Mouse (Mus musculus): ENCODE measurements around the gene Speer2. TPM values are rescaled to one million over a fixed set of nuclear protein-coding genes. Genes with fewer than 3 reads are reported as not detected.

Speer2 gene
- not detected for polyA plus RNA-seq (2012; fragmentation: generic; extraction: Trizol)

DNA sequence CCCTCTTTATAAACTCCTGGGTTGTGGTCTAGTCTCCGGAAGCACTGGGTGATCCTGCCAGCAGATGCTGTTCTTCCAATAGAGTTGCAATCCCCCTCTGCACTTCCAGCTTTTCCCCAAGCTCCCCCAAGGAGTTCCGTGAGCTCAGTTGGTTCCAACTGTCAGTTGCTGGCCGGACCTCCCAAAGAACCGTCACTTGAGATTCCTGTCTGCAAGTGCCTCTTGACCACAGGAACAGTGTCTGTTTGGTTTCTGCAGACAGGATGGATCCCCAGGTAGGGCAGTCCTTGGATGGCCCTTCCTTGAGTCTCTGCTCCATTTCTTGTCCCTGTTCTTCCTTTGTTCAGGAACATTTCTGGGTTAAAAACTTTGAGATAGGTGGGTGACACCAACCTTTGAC lies at the start of gene Speer2:
Gene Speer2, minus strand, starts transcription at position 101 of the 400 bp plus-strand sequence.
- Histone ChIP-seq H3K36me3 (ENCODE audit: control insufficient read depth, insufficient read depth) (no peaks in the 10 kb centered on the region), H3K79me2 (ENCODE audit: control insufficient read depth, insufficient read depth) (no peaks in the 10 kb centered on the region), H3ac (ENCODE audit: control insufficient read depth, insufficient read length) (no peak within 1 kb of the TSS), H3K4me2 (ENCODE audit: low read depth) (no peak within 1 kb of the TSS), H3K4me3 (no peak within 1 kb of the TSS), H3K27me3 (ENCODE audit: control insufficient read depth, insufficient read depth, insufficient read length) (no peaks in the 10 kb centered on the region)
- TF ChIP-seq MYOD1 (IDR thresholded peaks at IDR 0.05; ENCODE audit: control insufficient read depth in 1 of 3, insufficient read length in 2 of 3, low read depth in 2 of 3) (no peak), REST (IDR thresholded peaks at IDR 0.05; ENCODE audit: insufficient read depth, insufficient read length) (no peak)

DNA sequence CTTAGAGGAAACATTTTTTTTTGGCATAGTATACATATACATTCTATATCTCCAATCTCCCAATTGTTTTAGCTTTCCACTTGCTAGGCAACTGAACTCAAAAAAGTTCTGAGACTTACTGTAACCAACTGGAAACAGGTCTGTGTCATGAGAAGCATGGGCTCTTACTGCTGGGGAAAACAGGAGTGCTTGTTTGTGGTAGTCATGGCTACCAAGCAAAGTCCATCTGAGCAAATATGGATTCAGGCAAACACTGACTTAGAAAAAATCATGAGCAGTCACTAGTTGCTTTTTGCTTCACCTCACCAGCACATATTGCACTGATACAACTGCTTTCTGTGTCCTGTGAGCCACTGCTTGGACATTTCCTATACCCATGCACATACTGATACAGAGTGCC lies 40.8 kb upstream of the Speer2 start:
- H3K79me2 ChIP-seq (ENCODE audit: control insufficient read depth, insufficient read depth) = no peaks in the 10 kb centered on the region
- TF ChIP-seq POLR2AphosphoS2 (IDR thresholded peaks at IDR 0.05; ENCODE audit: insufficient read length, low read depth) (no peak), MYOD1 (IDR thresholded peaks at IDR 0.05; ENCODE audit: control insufficient read depth in 1 of 3, insufficient read length in 2 of 3, low read depth in 2 of 3) (no peak), TCF3 (IDR thresholded peaks at IDR 0.05; ENCODE audit: insufficient read length, low read depth) (no peak), SRF (IDR thresholded peaks at IDR 0.05; ENCODE audit: control insufficient read depth, insufficient read length, low read depth) (no peak), E2F4 (IDR thresholded peaks at IDR 0.05; ENCODE audit: insufficient read depth) (no peak), POLR2A (IDR thresholded peaks at IDR 0.05; ENCODE audit: insufficient read length, low read depth) (no peak), TCF12 (IDR thresholded peaks at IDR 0.05; ENCODE audit: insufficient read depth, poor library complexity, severe bottlenecking) (no peak), CEBPB (IDR thresholded peaks at IDR 0.05; ENCODE audit: insufficient read depth, poor library complexity, severe bottlenecking) (no peak), USF1 (IDR thresholded peaks at IDR 0.05; ENCODE audit: low read depth) (no peak), MAX (IDR thresholded peaks at IDR 0.05; ENCODE audit: low read depth) (no peak), MYOG (IDR thresholded peaks at IDR 0.05; ENCODE audit: control insufficient read depth in 1 of 3, insufficient read depth in 1 of 3, insufficient read length in 2 of 3, low read depth in 2 of 3) (no peak)

DNA sequence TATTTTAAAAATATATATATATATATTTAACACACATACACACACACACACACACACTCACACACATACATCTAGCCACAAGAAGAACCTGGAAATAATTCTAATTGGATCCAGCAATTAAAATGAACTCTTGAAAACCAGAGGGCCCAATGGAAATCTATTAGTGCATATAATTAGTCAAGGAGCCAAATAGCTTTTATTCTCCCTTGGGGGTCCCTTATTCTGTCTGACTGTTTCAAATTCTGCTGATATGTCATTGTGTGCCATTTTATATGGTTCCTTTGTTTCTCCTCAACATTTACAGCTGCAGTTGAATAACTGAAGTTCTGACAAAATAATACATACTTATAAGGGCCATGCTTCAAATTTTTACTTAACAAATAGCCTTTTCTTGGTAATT lies 17.2 kb upstream of the Speer2 start:
- Histone ChIP-seq H3K27me3 (ENCODE audit: control insufficient read depth, insufficient read depth, insufficient read length) (no peaks in the 10 kb centered on the region), H3K79me2 (ENCODE audit: control insufficient read depth, insufficient read depth) (no peaks in the 10 kb centered on the region), H3K4me3 (no peak overlapping the region), H3ac (ENCODE audit: control insufficient read depth, insufficient read length) (no peak overlapping the region), H3K36me3 (ENCODE audit: control insufficient read depth, insufficient read depth) (no peaks in the 10 kb centered on the region), H3K4me2 (ENCODE audit: low read depth) (no peak overlapping the region)
- TF ChIP-seq POLR2A (IDR thresholded peaks at IDR 0.05; ENCODE audit: insufficient read length, low read depth) = no peak

More for the DNA sequence above, 40.8 kb upstream of the Speer2 start:
- Histone ChIP-seq H3K4me2 (ENCODE audit: low read depth) (no peak overlapping the region), H3K27me3 (ENCODE audit: control insufficient read depth, insufficient read depth, insufficient read length) (no peaks in the 10 kb centered on the region), H3K36me3 (ENCODE audit: control insufficient read depth, insufficient read depth) (no peaks in the 10 kb centered on the region), H3ac (ENCODE audit: control insufficient read depth, insufficient read length) (no peak overlapping the region), H3K4me3 (no peak overlapping the region)

DNA sequence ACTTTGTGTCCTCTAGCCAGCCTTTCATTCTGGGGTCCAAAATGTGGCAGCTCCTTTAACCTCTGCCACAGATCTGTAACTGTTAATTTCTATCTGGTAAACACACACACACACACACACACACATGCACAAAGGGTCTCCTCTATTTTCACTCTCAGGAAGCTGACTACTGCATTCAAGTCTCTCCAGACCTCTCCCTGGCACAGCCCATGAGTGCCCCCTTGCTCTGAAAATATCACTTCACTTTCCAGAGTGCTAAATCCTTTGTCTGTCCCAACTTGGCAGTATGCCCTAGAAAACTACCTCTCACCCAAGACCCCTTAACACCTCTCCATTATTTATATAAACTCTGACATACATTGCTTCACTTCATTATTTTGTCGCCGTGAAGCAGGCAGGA lies 26.9 kb downstream of the Speer2 start:
- Histone ChIP-seq H3ac (ENCODE audit: control insufficient read depth, insufficient read length) (no peak overlapping the region), H3K79me2 (ENCODE audit: control insufficient read depth, insufficient read depth) (no peaks in the 10 kb centered on the region), H3K4me3 (no peak overlapping the region), H3K27me3 (ENCODE audit: control insufficient read depth, insufficient read depth, insufficient read length) (no peaks in the 10 kb centered on the region), H3K36me3 (ENCODE audit: control insufficient read depth, insufficient read depth) (no peaks in the 10 kb centered on the region), H3K4me2 (ENCODE audit: low read depth) (no peak overlapping the region)
- TF ChIP-seq TCF12 (IDR thresholded peaks at IDR 0.05; ENCODE audit: insufficient read depth, poor library complexity, severe bottlenecking) (no peak), POLR2AphosphoS2 (IDR thresholded peaks at IDR 0.05; ENCODE audit: insufficient read length, low read depth) (no peak), MYOG (IDR thresholded peaks at IDR 0.05; ENCODE audit: control insufficient read depth in 1 of 3, insufficient read depth in 1 of 3, insufficient read length in 2 of 3, low read depth in 2 of 3) (no peak), MYOD1 (IDR thresholded peaks at IDR 0.05; ENCODE audit: control insufficient read depth in 1 of 3, insufficient read length in 2 of 3, low read depth in 2 of 3) (no peak), TCF3 (IDR thresholded peaks at IDR 0.05; ENCODE audit: insufficient read length, low read depth) (no peak), CEBPB (IDR thresholded peaks at IDR 0.05; ENCODE audit: insufficient read depth, poor library complexity, severe bottlenecking) (no peak), E2F4 (IDR thresholded peaks at IDR 0.05; ENCODE audit: insufficient read depth) (no peak), SRF (IDR thresholded peaks at IDR 0.05; ENCODE audit: control insufficient read depth, insufficient read length, low read depth) (no peak), USF1 (IDR thresholded peaks at IDR 0.05; ENCODE audit: low read depth) (no peak), MAX (IDR thresholded peaks at IDR 0.05; ENCODE audit: low read depth) (no peak), REST (IDR thresholded peaks at IDR 0.05; ENCODE audit: insufficient read depth, insufficient read length) (no peak), POLR2A (IDR thresholded peaks at IDR 0.05; ENCODE audit: insufficient read length, low read depth) (no peak)

DNA sequence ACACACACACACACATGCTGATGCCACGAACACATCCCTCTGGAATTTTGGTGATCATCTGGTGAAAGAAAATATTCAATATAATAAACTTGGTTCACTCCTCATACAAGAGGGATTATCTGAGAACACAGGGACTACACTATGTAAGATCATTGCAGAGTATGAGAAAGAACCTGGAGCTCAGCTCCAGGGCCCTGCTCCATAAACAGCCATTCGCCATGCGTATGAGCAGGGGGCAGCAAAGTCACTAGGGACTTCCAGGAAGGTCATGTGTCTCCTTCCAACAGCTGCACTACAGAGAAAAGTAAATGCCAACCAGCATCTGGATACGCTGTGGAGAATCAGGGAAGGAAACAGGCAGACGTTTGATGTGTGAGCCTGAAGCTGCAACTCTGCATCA lies 49.9 kb downstream of the Speer2 start:
- Histone ChIP-seq H3K4me2 (ENCODE audit: low read depth) (no peak overlapping the region), H3K36me3 (ENCODE audit: control insufficient read depth, insufficient read depth) (no peaks in the 10 kb centered on the region), H3ac (ENCODE audit: control insufficient read depth, insufficient read length) (no peak overlapping the region), H3K27me3 (ENCODE audit: control insufficient read depth, insufficient read depth, insufficient read length) (no peaks in the 10 kb centered on the region), H3K79me2 (ENCODE audit: control insufficient read depth, insufficient read depth) (no peaks in the 10 kb centered on the region), H3K4me3 (no peak overlapping the region)
- no peak for TF ChIP-seq MAX (IDR thresholded peaks at IDR 0.05; ENCODE audit: low read depth)
- TF ChIP-seq POLR2A (IDR thresholded peaks at IDR 0.05; ENCODE audit: insufficient read length, low read depth) = no peak

All from myocyte (in vitro differentiated cells).